Mouse (Mus musculus) liver, postnatal 0 days (tissue): ENCODE measurements around the gene Cnr1. TPM values are rescaled to one million over a fixed set of nuclear protein-coding genes. Genes with fewer than 3 reads are reported as not detected.

ENCODE experiments used
- ATAC-seq: fragments of 200-750 bp; cut with Nextera tagmentation; 2 replicates; pipeline ENCODE4 v1.8.0; 2017; ENCODE audit warnings: mild to moderate bottlenecking, moderate library complexity
- DNase-seq: peaks from one replicate; pipeline ENCODE4 v3.0.0-alpha.2; 2016
- H3K27ac ChIP-seq: fragments of 300-500 bp; sonication (generic); 2 replicates; pipeline ENCODE4 v1.5.1; 2014; ENCODE audit warnings: antibody characterized with exemption, moderate library complexity, mild to moderate bottlenecking, low read depth
- H3K27me3 ChIP-seq: fragments of 300-500 bp; sonication (generic); 2 replicates; pipeline ENCODE4 v1.6.1; 2014; ENCODE audit warnings: low read length, control low read depth, mixed read lengths; ENCODE audit not compliant: insufficient read depth
- H3K36me3 ChIP-seq: fragments of 300-500 bp; sonication (generic); replicated peaks from 2 replicates; pipeline ENCODE4 v1.6.1; 2014; ENCODE audit warnings: mild to moderate bottlenecking, control low read depth, low read length, moderate library complexity, mixed read lengths; ENCODE audit not compliant: insufficient read depth
- H3K4me1 ChIP-seq: fragments of 300-500 bp; sonication (generic); 2 replicates; pipeline ENCODE4 v1.6.1; 2014; ENCODE audit warnings: antibody characterized with exemption, mild to moderate bottlenecking, control low read depth; ENCODE audit not compliant: insufficient read depth
- H3K4me2 ChIP-seq: fragments of 300-500 bp; sonication (generic); 2 replicates; pipeline ENCODE4 v1.6.1; 2014; ENCODE audit warnings: low read depth, mild to moderate bottlenecking, low read length, moderate library complexity, mixed read lengths
- H3K4me3 ChIP-seq: fragments of 300-500 bp; sonication (generic); 2 replicates; pipeline ENCODE4 v1.5.1; 2014; ENCODE audit warnings: low read depth, low read length
- H3K9ac ChIP-seq: fragments of 300-500 bp; sonication (generic); replicated peaks from 2 replicates; pipeline ENCODE4 v1.6.1; 2014; ENCODE audit warnings: mild to moderate bottlenecking, moderate library complexity
- H3K9me3 ChIP-seq: fragments of 300-500 bp; sonication (generic); 2 replicates; pipeline ENCODE4 v1.6.1; 2016; ENCODE audit warnings: mild to moderate bottlenecking, control low read depth, low read length, mixed read lengths
- CTCF ChIP-seq: sonication (generic); IDR thresholded peaks from 2 replicates; pipeline ENCODE4 v1.5.1; 2016; ENCODE audit warnings: antibody characterized with exemption, low read depth
- EP300 ChIP-seq: IDR thresholded peaks from 2 replicates; pipeline ENCODE4 v1.6.1; 2016; ENCODE audit warnings: antibody characterized with exemption, low read depth, mild to moderate bottlenecking
- WGBS: fragments of 180-500 bp; shearing (Covaris S2); extraction: QIAGEN DNeasy Blood & Tissue Kit; methylation state at CpG from one replicate; pipeline ENCODE4 v1.1.7; 2014; ENCODE audit not compliant: insufficient replicate concordance; 5-methylcytosine and 5-hydroxymethylcytosine counted together
- polyA plus RNA-seq: library from polyadenylated mRNA; unstranded; fragments of >200 nt; fragmentation: Nextera tagmentation; extraction: Ambion mirVana; gene quantifications from 2 replicates; pipeline ENCODE4 v1.2.1, GENCODE M21; 2015

The Cnr1 gene
- polyA plus RNA-seq, 1 experiment from 2014 or later = 0.08 TPM

- Histone ChIP-seq H3K9ac (no peak overlapping the region), H3K36me3 (no peaks in the 10 kb centered on the region), H3K4me1 (peaks cover 10% of the 10 kb centered on the region), H3K27me3 (peaks cover 51% of the 10 kb centered on the region), H3K27ac (no peak overlapping the region), H3K4me2 (no peak overlapping the region), H3K9me3 (no peaks in the 10 kb centered on the region), H3K4me3 (no peak overlapping the region)
- 71% methylated on average over 7 of the region's 7 CpGs for WGBS
- no peak for TF ChIP-seq CTCF
- DNase-seq = no peak
- ATAC-seq = no peak
Observed at GRCm38 (mm10) chr4:33926730-33927263, 2.4 kb downstream of the Cnr1 start.

GRCm38 (mm10) chr4:33927644-33928043 is 3.3 kb downstream of the Cnr1 start:
- peaks cover 45% of the 10 kb centered on the region for H3K27me3 ChIP-seq
- H3K4me1 ChIP-seq = peaks cover 10% of the 10 kb centered on the region
- ATAC-seq = no peak
- WGBS = 79% methylated on average over 3 of the region's 3 CpGs
- H3K9me3 ChIP-seq = no peaks in the 10 kb centered on the region
- H3K4me2 ChIP-seq = no peak overlapping the region
- no peak for DNase-seq
- no peaks in the 10 kb centered on the region for H3K36me3 ChIP-seq
- TF ChIP-seq CTCF = no peak
- no peak for TF ChIP-seq EP300
- no peak overlapping the region for H3K4me3 ChIP-seq
- no peak overlapping the region for H3K9ac ChIP-seq
- H3K27ac ChIP-seq = no peak overlapping the region

GRCm38 (mm10) chr4:33928450-33928849 is 4.1 kb downstream of the Cnr1 start:
- H3K27ac ChIP-seq = no peak overlapping the region
- DNase-seq = no peak
- H3K4me2 ChIP-seq = no peak overlapping the region
- no peak overlapping the region for H3K4me3 ChIP-seq
- H3K9me3 ChIP-seq = no peaks in the 10 kb centered on the region
- peaks cover 37% of the 10 kb centered on the region for H3K27me3 ChIP-seq
- ATAC-seq = no peak
- H3K36me3 ChIP-seq = no peaks in the 10 kb centered on the region
- H3K4me1 ChIP-seq = peaks cover 10% of the 10 kb centered on the region
- no peak overlapping the region for H3K9ac ChIP-seq
- no peak for TF ChIP-seq EP300
- WGBS = 54% methylated on average over 1 of the region's 1 CpGs

- ATAC-seq (no peak), DNase-seq (no peak)
- Histone ChIP-seq H3K4me2 (no peak overlapping the region), H3K4me1 (no peaks in the 10 kb centered on the region), H3K27ac (no peak overlapping the region), H3K9me3 (no peaks in the 10 kb centered on the region), H3K36me3 (no peaks in the 10 kb centered on the region), H3K9ac (no peak overlapping the region), H3K4me3 (no peak overlapping the region), H3K27me3 (peaks cover 9% of the 10 kb centered on the region; the same call in 1 of the 2 replicates)
- WGBS = 76% methylated on average over 8 of the region's 8 CpGs
- no peak for TF ChIP-seq CTCF
- no peak for TF ChIP-seq EP300
Observed at GRCm38 (mm10) chr4:33931347-33931746, 7.0 kb downstream of the Cnr1 start.

GRCm38 (mm10) chr4:33941557-33941956 is 17.2 kb downstream of the Cnr1 start:
- Histone ChIP-seq H3K36me3 (no peaks in the 10 kb centered on the region), H3K9me3 (no peaks in the 10 kb centered on the region), H3K4me2 (no peak overlapping the region), H3K9ac (no peak overlapping the region), H3K4me3 (no peak overlapping the region), H3K27ac (no peak overlapping the region), H3K4me1 (no peaks in the 10 kb centered on the region), H3K27me3 (no peaks in the 10 kb centered on the region)
- TF ChIP-seq CTCF (no peak), EP300 (no peak)
- DNase-seq (no peak), ATAC-seq (no peak)
- 61% methylated on average over 5 of the region's 5 CpGs for WGBS

- Histone ChIP-seq H3K4me3 (no peak overlapping the region), H3K27me3 (no peaks in the 10 kb centered on the region), H3K36me3 (no peaks in the 10 kb centered on the region), H3K9me3 (no peaks in the 10 kb centered on the region), H3K27ac (no peak overlapping the region), H3K4me1 (no peaks in the 10 kb centered on the region), H3K4me2 (no peak overlapping the region), H3K9ac (no peak overlapping the region)
- TF ChIP-seq EP300 (no peak), CTCF (no peak)
- no peak for DNase-seq
- no peak for ATAC-seq
- WGBS = 88% methylated on average over 13 of the region's 13 CpGs
Observed at GRCm38 (mm10) chr4:33943936-33944335, 19.5 kb downstream of the Cnr1 start.

- ATAC-seq (no peak), DNase-seq (no peak)
- Histone ChIP-seq H3K4me1 (no peaks in the 10 kb centered on the region), H3K9me3 (no peaks in the 10 kb centered on the region), H3K4me2 (no peak overlapping the region), H3K27ac (no peak overlapping the region), H3K36me3 (no peaks in the 10 kb centered on the region), H3K27me3 (no peaks in the 10 kb centered on the region), H3K4me3 (no peak overlapping the region), H3K9ac (no peak overlapping the region)
- TF ChIP-seq CTCF = no peak
- no peak for TF ChIP-seq EP300
- 67% methylated on average over 2 of the region's 2 CpGs for WGBS
Observed at GRCm38 (mm10) chr4:33945742-33946141, 21.3 kb downstream of the Cnr1 start.
